Mouse (Mus musculus) heart, postnatal 0 days (tissue): Measurements from ENCODE around the gene Cib1. TPM values are rescaled to one million over a fixed set of nuclear protein-coding genes. Genes with fewer than 3 reads are reported as not detected.

ENCODE experiments used
- ATAC-seq: fragments of 200-750 bp; cut with Nextera tagmentation; 2 replicates; pipeline ENCODE4 v1.8.0; 2017; ENCODE audit warnings: low read depth, moderate number of reproducible peaks, moderate library complexity; ENCODE audit not compliant: insufficient read depth
- DNase-seq: peaks from one replicate; pipeline ENCODE4 v3.0.0-alpha.2; 2016; ENCODE audit warnings: low spot score
- H3K27ac ChIP-seq: fragments of 300-500 bp; sonication (generic); 2 replicates; pipeline ENCODE4 v1.5.1; 2014; ENCODE audit warnings: low read depth, mild to moderate bottlenecking
- H3K27me3 ChIP-seq: fragments of 300-500 bp; sonication (generic); 2 replicates; pipeline ENCODE4 v1.6.1; 2014; ENCODE audit warnings: low read length, mixed read lengths; ENCODE audit not compliant: control insufficient read depth, insufficient read depth
- H3K36me3 ChIP-seq: fragments of 300-500 bp; sonication (generic); replicated peaks from 2 replicates; pipeline ENCODE4 v1.6.1; 2014; ENCODE audit warnings: low read length, mixed read lengths; ENCODE audit not compliant: control insufficient read depth, insufficient read depth
- H3K4me1 ChIP-seq: fragments of 300-500 bp; sonication (generic); 2 replicates; pipeline ENCODE4 v1.6.1; 2014; ENCODE audit warnings: antibody characterized with exemption; ENCODE audit not compliant: control insufficient read depth, insufficient read depth
- H3K4me2 ChIP-seq: fragments of 300-500 bp; sonication (generic); 2 replicates; pipeline ENCODE4 v1.6.1; 2014; ENCODE audit warnings: low read depth, mild to moderate bottlenecking, low read length, moderate library complexity
- H3K4me3 ChIP-seq: fragments of 300-500 bp; sonication (generic); 2 replicates; pipeline ENCODE4 v1.5.1; 2014; ENCODE audit warnings: low read depth, low read length
- H3K9ac ChIP-seq: fragments of 300-500 bp; sonication (generic); replicated peaks from 2 replicates; pipeline ENCODE4 v1.6.1; 2014; ENCODE audit warnings: low read depth, low read length, mixed read lengths
- H3K9me3 ChIP-seq: fragments of 300-500 bp; sonication (generic); replicated peaks from 2 replicates; pipeline ENCODE4 v1.6.1; 2016; ENCODE audit warnings: low read length; ENCODE audit not compliant: control insufficient read depth
- CTCF ChIP-seq: IDR thresholded peaks from 2 replicates; pipeline ENCODE4 v1.5.1; 2016; ENCODE audit warnings: antibody characterized with exemption, control low read depth, low read depth
- EP300 ChIP-seq: IDR thresholded peaks from 2 replicates; pipeline ENCODE4 v1.6.1; 2016; ENCODE audit warnings: antibody characterized with exemption, low read depth
- WGBS: fragments of 180-500 bp; shearing (Covaris S2); extraction: QIAGEN DNeasy Blood & Tissue Kit; methylation state at CpG from one replicate; pipeline ENCODE4 v1.1.7; 2014; 5-methylcytosine and 5-hydroxymethylcytosine counted together
- polyA plus RNA-seq: library from polyadenylated mRNA; unstranded; fragments of >200 nt; fragmentation: Nextera tagmentation; extraction: Ambion mirVana; gene quantifications from 2 replicates; pipeline ENCODE4 v1.2.1, GENCODE M21; 2015
- total RNA-seq: library from RNA; depleted of rRNA; stranded (reverse); fragments of >200 nt; gene quantifications from 2 replicates; pipeline ENCODE4 v1.2.3, GENCODE M21; 2014; ENCODE audit warnings: low replicate concordance

Cib1 gene
- total and polyA plus RNA-seq, 2 experiments from 2014 or later = 26.0 to 57.4 TPM

- no peak for ATAC-seq
- H3K4me1 ChIP-seq = 0 out of 2 replicates have a peak, but pooled peaks cover 14% of the 10 kb centered on the region
- no peak overlapping the region for H3K9ac ChIP-seq
- no peaks in the 10 kb centered on the region for H3K36me3 ChIP-seq
- no peaks in the 10 kb centered on the region for H3K9me3 ChIP-seq
- no peak overlapping the region for H3K4me3 ChIP-seq
- H3K4me2 ChIP-seq = no peak overlapping the region
- H3K27ac ChIP-seq = no peak overlapping the region
- no peak for DNase-seq
- TF ChIP-seq EP300 (no peak), CTCF (0 out of 2 replicates have a peak, but pooled peaks have one; percentile 3)
- H3K27me3 ChIP-seq = no peaks in the 10 kb centered on the region
- WGBS = 94% methylated on average over 6 of the region's 6 CpGs
These were observed 32.0 kb downstream of the Cib1 start for GRCm38 (mm10) chr7:80200588-80200945.

DNA sequence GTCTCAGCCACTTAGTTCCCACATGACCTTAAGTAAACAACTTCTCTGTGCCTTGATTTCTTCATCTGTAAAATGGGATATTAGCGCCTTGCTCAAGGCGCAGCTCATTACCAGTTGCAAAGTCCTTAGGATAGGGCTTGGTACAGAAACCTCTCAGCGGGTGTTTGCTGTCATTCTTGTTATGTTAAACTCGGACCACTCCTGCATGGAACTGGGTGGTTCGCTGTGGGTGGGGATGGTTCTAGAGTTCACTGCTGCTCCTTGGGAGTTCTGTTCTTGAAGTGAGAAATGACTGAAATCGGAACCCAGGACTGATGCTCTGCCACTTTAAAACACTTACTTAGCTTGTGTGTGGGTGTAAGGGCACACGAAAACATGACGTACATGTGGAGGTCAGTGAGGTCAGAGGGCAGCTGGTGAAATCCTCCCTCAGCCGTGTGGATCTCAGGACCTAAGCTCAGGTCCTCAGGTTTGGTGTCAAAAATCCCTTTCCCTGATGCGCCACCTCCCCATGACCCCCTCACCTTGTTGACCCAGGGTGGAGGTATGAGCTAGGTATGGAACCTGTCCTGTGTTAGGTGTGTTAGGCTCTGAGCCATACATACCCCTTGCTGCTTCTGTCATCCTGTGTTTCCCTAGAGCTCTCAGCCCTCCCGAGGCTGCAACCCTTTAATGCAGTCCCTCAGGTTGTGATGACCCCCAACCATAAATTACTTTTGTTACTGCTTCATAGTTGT, 32.6 kb downstream of the Cib1 start:
- ATAC-seq (no peak), DNase-seq (no peak)
- 81% methylated on average over 11 of the region's 11 CpGs for WGBS
- no peak overlapping the region for H3K27ac ChIP-seq
- H3K36me3 ChIP-seq = no peaks in the 10 kb centered on the region
- H3K4me2 ChIP-seq = no peak overlapping the region
- no peak overlapping the region for H3K9ac ChIP-seq
- TF ChIP-seq EP300 (no peak), CTCF (no peak)
- H3K4me3 ChIP-seq = no peak overlapping the region
- no peaks in the 10 kb centered on the region for H3K27me3 ChIP-seq
- no peaks in the 10 kb centered on the region for H3K9me3 ChIP-seq
- 0 out of 2 replicates have a peak, but pooled peaks cover 14% of the 10 kb centered on the region for H3K4me1 ChIP-seq

DNA sequence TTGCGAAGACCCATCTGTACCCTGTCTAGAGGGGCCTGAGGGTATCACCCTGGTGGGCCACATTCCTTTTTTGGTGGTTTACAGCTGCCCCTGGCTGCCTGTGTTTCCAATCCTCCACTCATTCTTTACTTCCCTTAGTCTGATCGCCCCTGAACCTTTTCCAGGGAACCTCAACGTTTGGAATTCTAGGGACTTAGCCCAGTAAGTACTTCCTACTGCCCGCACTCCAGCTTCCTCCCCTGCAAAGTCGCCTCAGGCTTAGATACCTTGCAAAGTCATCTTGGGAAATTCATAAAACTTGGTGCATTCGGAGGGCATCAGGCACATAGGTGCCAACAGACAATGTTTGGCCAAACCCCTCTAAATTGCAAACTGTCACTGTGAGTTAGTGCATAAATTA, 33.3 kb downstream of the Cib1 start:
- no peak for TF ChIP-seq EP300
- no peak for TF ChIP-seq CTCF
- no peaks in the 10 kb centered on the region for H3K27me3 ChIP-seq
- H3K4me3 ChIP-seq = peak overlapping the region; percentile 83
- 50% methylated on average over 6 of the region's 6 CpGs for WGBS
- peaks cover 17% of the 10 kb centered on the region; the same call in 1 of the 2 replicates for H3K4me1 ChIP-seq
- H3K9ac ChIP-seq = peak overlapping the region; percentile 79; the same call in 1 of the 2 replicates
- no peaks in the 10 kb centered on the region for H3K36me3 ChIP-seq
- H3K4me2 ChIP-seq = peak overlapping the region; percentile 89
- DNase-seq = no peak
- no peak for ATAC-seq
- no peak overlapping the region for H3K27ac ChIP-seq
- H3K9me3 ChIP-seq = no peaks in the 10 kb centered on the region

DNA sequence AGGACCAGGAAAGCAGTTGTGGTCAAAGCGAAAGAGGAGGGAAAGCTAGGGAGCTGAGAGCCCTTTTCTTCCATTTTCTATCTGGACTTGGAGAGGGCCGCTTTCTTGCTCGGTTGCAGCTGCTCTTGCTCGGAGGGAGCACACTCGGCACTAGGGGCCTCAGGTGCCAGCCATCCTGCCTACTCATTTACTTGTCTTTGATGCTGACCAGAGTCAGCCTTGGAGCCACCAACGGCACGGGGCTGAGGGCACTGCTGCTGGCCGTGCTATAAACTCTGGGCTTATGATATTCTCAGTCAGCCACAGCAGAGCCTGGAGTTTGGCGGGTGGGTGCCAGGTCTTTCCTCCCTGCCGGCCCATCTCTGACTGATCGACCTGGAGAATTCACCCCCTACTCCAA, 33.8 kb downstream of the Cib1 start:
- 0 out of 2 replicates have a peak, but pooled peaks have one; percentile 18 for ATAC-seq
- H3K4me1 ChIP-seq = peaks cover 19% of the 10 kb centered on the region; the same call in 1 of the 2 replicates

GRCm38 (mm10) chr7:80197941-80198778, 34.5 kb downstream of the Cib1 start:
- WGBS = under 1% methylated on average over 66 of the region's 74 CpGs
- DNase-seq = peak; percentile 79
- Histone ChIP-seq H3K9ac (peak overlapping the region; percentile 79), H3K27ac (peak overlapping the region; percentile 82), H3K4me1 (peaks cover 19% of the 10 kb centered on the region; the same call in 1 of the 2 replicates), H3K36me3 (no peaks in the 10 kb centered on the region), H3K9me3 (no peaks in the 10 kb centered on the region), H3K27me3 (no peaks in the 10 kb centered on the region), H3K4me3 (peak overlapping the region; percentile 83), H3K4me2 (peak overlapping the region; percentile 89)
- TF ChIP-seq EP300 (no peak), CTCF (no peak)
- peak; percentile 85 for ATAC-seq

More for the DNA sequence above, 33.8 kb downstream of the Cib1 start:
- Histone ChIP-seq H3K4me3 (peak overlapping the region; percentile 83), H3K9ac (peak overlapping the region; percentile 79), H3K36me3 (no peaks in the 10 kb centered on the region), H3K9me3 (no peaks in the 10 kb centered on the region), H3K4me2 (peak overlapping the region; percentile 89), H3K27ac (peak overlapping the region; percentile 82), H3K27me3 (no peaks in the 10 kb centered on the region)
- WGBS = 6% methylated on average over 10 of the region's 11 CpGs
- DNase-seq = no peak
- no peak for TF ChIP-seq EP300
- TF ChIP-seq CTCF = no peak
